Mouse (Mus musculus): ENCODE data around the gene Hoga1. TPM values are rescaled to one million over a fixed set of nuclear protein-coding genes. Genes with fewer than 3 reads are reported as not detected.

Gene Hoga1
- polyA plus RNA-seq, 1 experiment, result 1.7 TPM

DNA sequence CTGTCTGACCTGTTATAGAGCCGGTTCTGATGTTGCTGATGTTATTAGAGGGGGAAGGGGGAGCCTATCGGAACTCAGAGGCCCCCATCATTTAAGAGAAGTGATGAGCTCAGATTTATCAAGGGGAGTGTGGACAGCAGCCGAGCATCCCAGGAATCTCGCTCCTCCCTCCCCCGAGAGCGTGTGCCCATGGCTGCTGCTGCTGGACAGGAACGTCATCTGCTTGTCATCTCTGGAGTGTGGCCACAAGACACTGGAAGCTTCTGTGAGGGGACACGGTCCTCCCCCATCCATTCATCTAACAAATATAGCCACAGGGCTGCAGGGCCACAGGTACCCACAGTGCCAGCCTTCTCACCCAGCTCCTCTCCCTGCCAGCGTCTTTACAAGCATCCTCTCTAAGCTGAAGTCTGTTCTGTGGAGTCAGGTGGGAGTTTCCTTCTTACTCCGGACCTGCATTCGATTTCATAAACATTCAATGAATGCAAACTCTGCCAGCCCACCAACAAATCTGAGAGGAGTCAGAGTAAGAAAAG lies 8.2 kb upstream of the Hoga1 start:
- no peak overlapping the region for H3K4me3 ChIP-seq (ENCODE audit: insufficient read depth, low read length)
- H3K4me1 ChIP-seq (ENCODE audit: control insufficient read depth, insufficient read depth, low read length), result no peaks in the 10 kb centered on the region; the same call in 1 of the 2 replicates
- TF ChIP-seq CTCF (IDR thresholded peaks at IDR 0.05; ENCODE audit: borderline replicate concordance, insufficient read depth, low read length) (no peak), POLR2A (IDR thresholded peaks at IDR 0.05; ENCODE audit: low read depth, low read length) (no peak)
- no peak overlapping the region for H3K27ac ChIP-seq (ENCODE audit: insufficient read depth, low read length)

DNA sequence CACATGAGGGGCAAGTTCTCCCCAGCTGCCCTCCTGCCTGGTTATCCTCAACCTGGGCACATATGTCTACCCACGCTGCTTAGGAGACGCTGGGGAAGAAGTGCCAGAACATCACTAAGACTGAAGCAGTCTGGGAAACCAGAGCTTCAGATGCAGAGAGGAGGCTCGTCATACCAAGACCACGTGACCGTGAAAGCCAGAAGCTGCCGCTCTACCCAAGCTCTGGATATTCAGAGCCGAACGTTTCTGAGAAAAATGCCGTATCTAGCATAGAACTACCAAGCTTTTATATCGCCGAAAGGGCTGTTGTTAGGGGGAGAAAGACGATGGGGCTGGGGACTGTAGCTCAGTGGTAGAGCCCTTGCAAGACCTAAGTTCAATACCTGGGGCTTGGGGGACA lies 7.1 kb upstream of the Hoga1 start:
- H3K4me3 ChIP-seq (ENCODE audit: insufficient read depth, low read length), result no peak overlapping the region
- H3K4me1 ChIP-seq (ENCODE audit: control insufficient read depth, insufficient read depth, low read length), result no peaks in the 10 kb centered on the region; the same call in 1 of the 2 replicates
- no peak overlapping the region for H3K27ac ChIP-seq (ENCODE audit: insufficient read depth, low read length)
- TF ChIP-seq POLR2A (IDR thresholded peaks at IDR 0.05; ENCODE audit: low read depth, low read length), result no peak
- TF ChIP-seq CTCF (IDR thresholded peaks at IDR 0.05; ENCODE audit: borderline replicate concordance, insufficient read depth, low read length), result no peak

DNA sequence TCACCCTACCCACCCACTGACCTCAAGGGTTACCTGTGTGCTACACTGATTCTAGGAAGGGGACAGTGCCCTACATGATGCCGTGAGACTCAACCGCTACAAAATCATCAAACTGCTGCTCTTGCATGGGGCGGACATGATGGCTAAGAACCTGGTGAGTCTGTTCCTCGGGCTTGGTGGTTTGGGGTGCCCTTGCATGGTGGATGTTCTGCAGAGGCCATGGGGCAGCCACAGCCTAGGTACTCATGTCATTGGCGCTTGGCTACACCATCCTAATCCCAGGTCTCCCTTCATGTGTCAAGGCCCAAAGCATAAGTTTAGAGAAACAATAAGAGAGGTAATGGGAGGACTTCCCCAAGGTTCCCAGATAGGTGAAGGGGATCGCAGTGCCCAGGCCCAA lies 1.4 kb upstream of the Hoga1 start:
- no peaks in the 10 kb centered on the region for H3K4me1 ChIP-seq (ENCODE audit: control insufficient read depth, insufficient read depth, low read length)
- H3K27ac ChIP-seq (ENCODE audit: insufficient read depth, low read length), result no peak overlapping the region
- TF ChIP-seq POLR2A (IDR thresholded peaks at IDR 0.05; ENCODE audit: low read depth, low read length) (no peak), CTCF (IDR thresholded peaks at IDR 0.05; ENCODE audit: borderline replicate concordance, insufficient read depth, low read length) (no peak)
- H3K4me3 ChIP-seq (ENCODE audit: insufficient read depth, low read length), result no peak overlapping the region

DNA sequence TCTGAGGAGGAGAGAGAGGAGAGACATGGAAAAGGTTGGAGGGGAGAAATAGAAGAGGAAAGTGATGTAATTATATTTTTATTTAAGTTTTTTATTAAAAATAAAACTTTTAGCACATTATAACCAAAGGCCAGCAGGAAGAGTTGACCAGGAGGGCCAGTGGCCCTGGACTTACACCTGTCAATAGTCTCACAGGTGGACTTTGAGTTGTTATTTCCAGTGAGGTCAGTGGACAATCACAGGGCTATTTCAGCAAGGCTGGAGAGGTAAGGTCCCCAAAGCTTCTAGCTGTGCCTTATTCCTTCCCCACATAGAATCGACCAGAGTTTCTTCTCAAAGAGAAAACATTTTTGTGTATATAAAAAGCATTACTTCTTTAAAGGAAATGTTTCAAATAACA lies 4.8 kb downstream of the Hoga1 start:
- no peaks in the 10 kb centered on the region for H3K4me1 ChIP-seq (ENCODE audit: control insufficient read depth, insufficient read depth, low read length)
- H3K27ac ChIP-seq (ENCODE audit: insufficient read depth, low read length), result no peak overlapping the region
- no peak overlapping the region for H3K4me3 ChIP-seq (ENCODE audit: insufficient read depth, low read length)
- TF ChIP-seq CTCF (IDR thresholded peaks at IDR 0.05; ENCODE audit: borderline replicate concordance, insufficient read depth, low read length) (no peak), POLR2A (IDR thresholded peaks at IDR 0.05; ENCODE audit: low read depth, low read length) (no peak)

DNA sequence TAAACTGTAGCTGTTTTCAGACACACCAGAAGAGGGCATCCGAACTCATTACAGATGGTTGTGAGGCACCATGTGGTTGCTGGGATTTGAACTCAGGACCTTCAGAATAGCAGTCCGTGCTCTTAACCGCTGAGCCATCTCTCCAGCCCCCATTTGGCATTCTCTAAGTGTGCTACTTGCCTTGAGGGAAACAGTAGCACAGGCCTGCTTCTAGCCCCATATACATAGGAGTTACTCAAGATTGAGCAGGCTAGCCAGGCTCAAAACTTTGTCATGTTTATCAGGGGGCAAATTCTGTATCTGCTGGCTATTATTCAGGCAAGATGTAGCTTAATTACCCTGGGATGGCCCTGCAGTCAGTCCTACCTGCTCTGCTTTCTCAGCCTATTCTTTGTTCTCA lies 5.9 kb downstream of the Hoga1 start:
- Histone ChIP-seq H3K4me3 (ENCODE audit: insufficient read depth, low read length) (no peak overlapping the region), H3K27ac (ENCODE audit: insufficient read depth, low read length) (no peak overlapping the region), H3K4me1 (ENCODE audit: control insufficient read depth, insufficient read depth, low read length) (no peaks in the 10 kb centered on the region)
- no peak for TF ChIP-seq POLR2A (IDR thresholded peaks at IDR 0.05; ENCODE audit: low read depth, low read length)
- no peak for TF ChIP-seq CTCF (IDR thresholded peaks at IDR 0.05; ENCODE audit: borderline replicate concordance, insufficient read depth, low read length)

DNA sequence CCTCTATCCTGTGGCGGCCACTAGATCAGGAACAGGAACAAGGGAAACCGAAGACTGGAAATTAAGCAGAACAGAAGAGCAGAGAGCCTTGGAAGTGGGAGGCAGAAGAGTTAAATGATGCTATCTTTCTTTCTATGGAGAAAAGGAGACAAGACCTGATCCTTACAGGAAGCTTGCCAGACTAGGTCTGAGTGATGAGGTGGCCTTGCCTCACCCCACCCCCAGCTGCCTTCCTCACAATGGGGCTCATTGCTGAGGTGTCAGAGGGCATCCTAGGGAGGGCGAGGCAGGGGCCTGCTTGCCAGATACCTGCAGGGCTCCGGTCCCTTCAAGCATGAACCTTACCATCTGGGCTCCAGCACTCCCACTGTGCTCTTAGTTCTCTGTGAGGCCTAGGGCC lies 6.5 kb downstream of the Hoga1 start, which contains the start of gene 4933411K16Rik:
TSS of gene 4933411K16Rik (plus strand) at position 301 of the 400 bp plus-strand sequence.
- H3K4me3 ChIP-seq (ENCODE audit: insufficient read depth, low read length), result no peak within 1 kb of the TSS
- no peak within 1 kb of the TSS for H3K27ac ChIP-seq (ENCODE audit: insufficient read depth, low read length)
- H3K4me1 ChIP-seq (ENCODE audit: control insufficient read depth, insufficient read depth, low read length), result no peaks in the 10 kb centered on the region
- no peak for TF ChIP-seq POLR2A (IDR thresholded peaks at IDR 0.05; ENCODE audit: low read depth, low read length)
- no peak for TF ChIP-seq CTCF (IDR thresholded peaks at IDR 0.05; ENCODE audit: borderline replicate concordance, insufficient read depth, low read length)

DNA sequence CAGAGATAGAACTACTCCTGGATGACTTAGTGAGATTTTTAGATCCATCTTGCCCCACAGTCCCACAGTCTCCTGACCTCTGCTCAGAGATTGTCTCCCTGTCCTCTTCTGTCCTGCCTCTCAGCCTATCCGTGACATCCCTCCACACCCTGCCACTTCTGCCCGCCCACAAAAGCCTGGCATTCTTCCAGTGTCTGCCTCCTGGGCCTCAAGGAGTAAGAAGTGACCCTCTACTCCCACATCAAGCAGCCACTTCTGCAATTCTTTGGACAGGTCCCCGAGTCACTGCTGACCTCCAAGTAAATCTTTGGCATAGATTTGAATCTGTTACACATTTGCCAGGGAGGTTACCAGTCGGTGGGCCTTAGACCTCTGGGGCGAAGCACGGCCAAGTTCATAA lies 8.8 kb downstream of the Hoga1 start:
- Histone ChIP-seq H3K27ac (ENCODE audit: insufficient read depth, low read length) (no peak overlapping the region), H3K4me3 (ENCODE audit: insufficient read depth, low read length) (no peak overlapping the region), H3K4me1 (ENCODE audit: control insufficient read depth, insufficient read depth, low read length) (no peaks in the 10 kb centered on the region)
- no peak for TF ChIP-seq POLR2A (IDR thresholded peaks at IDR 0.05; ENCODE audit: low read depth, low read length)
- TF ChIP-seq CTCF (IDR thresholded peaks at IDR 0.05; ENCODE audit: borderline replicate concordance, insufficient read depth, low read length), result no peak

DNA sequence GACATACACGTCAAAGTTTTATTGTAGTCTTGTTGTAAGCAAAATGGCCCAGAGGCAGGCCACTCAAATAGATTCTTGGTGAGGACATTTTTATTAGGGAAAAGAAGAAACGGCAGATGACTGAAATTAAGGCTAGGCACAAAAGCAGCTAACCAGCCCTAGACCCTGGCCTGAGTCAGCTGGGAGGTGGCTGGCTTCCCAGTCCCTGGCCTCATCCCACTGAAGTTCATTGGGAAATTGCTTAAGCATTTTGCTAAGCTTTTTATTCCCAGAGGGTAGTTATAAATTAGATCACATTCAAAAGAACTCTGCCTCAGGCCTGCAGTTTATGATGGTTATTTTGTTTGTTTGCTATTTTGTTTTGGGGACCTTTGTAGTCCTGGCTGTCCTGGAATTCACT lies 10.5 kb downstream of the Hoga1 start:
- Histone ChIP-seq H3K27ac (ENCODE audit: insufficient read depth, low read length) (no peak overlapping the region), H3K4me1 (ENCODE audit: control insufficient read depth, insufficient read depth, low read length) (no peaks in the 10 kb centered on the region), H3K4me3 (ENCODE audit: insufficient read depth, low read length) (no peak overlapping the region)
- TF ChIP-seq POLR2A (IDR thresholded peaks at IDR 0.05; ENCODE audit: low read depth, low read length) (no peak), CTCF (IDR thresholded peaks at IDR 0.05; ENCODE audit: borderline replicate concordance, insufficient read depth, low read length) (no peak)

DNA sequence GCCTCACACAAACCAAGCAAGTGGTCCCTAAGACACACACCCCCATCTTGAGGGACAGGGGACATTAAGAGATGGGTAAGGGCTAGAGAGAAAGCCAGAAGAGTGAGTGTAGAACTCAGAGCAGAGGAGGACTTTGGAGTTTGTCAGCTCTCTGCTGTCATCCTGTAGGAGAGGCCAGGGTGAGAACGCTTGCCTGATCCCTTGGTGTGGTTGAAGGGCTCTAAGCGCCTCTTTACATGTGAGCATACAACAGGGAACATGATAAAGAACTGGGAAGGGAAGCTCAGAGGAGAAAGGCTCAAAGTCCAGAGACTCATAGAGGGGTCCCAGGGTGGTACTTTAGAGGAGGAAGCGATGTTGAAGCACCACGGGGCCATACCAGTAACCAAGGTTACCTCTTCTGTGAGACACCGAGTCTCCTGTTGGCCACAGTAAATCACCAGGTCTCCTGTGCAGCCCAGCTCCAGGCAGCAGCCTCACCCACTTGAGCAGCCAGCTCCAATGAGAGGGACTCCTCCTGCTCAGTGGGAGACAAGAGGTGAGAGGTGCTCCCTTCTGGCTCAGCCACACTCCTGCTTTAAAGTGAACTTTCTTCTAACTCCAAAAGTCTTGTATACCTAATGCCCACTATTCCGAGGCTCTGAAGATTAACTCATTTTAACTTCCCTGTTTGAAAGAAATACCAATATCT lies 11.5 kb downstream of the Hoga1 start:
- no peak overlapping the region for H3K27ac ChIP-seq (ENCODE audit: insufficient read depth, low read length)
- TF ChIP-seq POLR2A (IDR thresholded peaks at IDR 0.05; ENCODE audit: low read depth, low read length), result no peak
- no peak for TF ChIP-seq CTCF (IDR thresholded peaks at IDR 0.05; ENCODE audit: borderline replicate concordance, insufficient read depth, low read length)
- H3K4me1 ChIP-seq (ENCODE audit: control insufficient read depth, insufficient read depth, low read length), result no peaks in the 10 kb centered on the region
- H3K4me3 ChIP-seq (ENCODE audit: insufficient read depth, low read length), result no peak overlapping the region

DNA sequence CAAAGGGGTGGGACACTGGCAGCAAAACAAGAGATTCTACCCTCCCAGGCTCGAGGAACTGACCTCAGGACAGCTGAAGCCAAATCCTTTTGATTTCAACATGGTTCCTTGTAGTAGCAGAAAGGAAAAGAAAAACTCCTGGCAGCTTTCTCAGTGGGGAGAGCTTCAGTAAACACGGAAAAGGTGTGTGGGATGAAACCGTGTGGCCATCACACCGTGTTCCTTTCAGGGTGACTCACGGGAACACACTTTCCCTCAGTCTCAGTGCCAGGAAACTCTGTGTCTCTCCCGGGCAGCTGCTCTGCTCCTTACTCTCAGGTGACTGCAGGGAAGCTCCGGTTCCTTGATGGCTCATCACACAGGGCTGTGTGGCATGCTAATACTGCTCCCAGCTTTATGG lies 13.0 kb downstream of the Hoga1 start:
- no peak overlapping the region for H3K27ac ChIP-seq (ENCODE audit: insufficient read depth, low read length)
- TF ChIP-seq POLR2A (IDR thresholded peaks at IDR 0.05; ENCODE audit: low read depth, low read length) (no peak), CTCF (IDR thresholded peaks at IDR 0.05; ENCODE audit: borderline replicate concordance, insufficient read depth, low read length) (no peak)
- H3K4me3 ChIP-seq (ENCODE audit: insufficient read depth, low read length), result no peak overlapping the region
- no peaks in the 10 kb centered on the region for H3K4me1 ChIP-seq (ENCODE audit: control insufficient read depth, insufficient read depth, low read length)

Measured in embryonic fibroblast, embryonic 13.5 days (primary cell).